In genomic region chr4:150264903-150265302, GRCm38 (mm10) we compare ENCODE assay signal across 10 mouse cellular contexts. TPM values are rescaled to one million over a fixed set of nuclear protein-coding genes. Genes with fewer than 3 reads are reported as not detected.
DNase-seq lines count a peak whose midpoint lies in the region; ATAC-seq and TF ChIP-seq lines count a peak whose summit lies in the region.
"Had no signal": no experiment of that assay in that cellular context is flagged by ENCODE, and none has a peak within 500 bp of the region (broad histone marks: within the 10 kb centered on the region; RNA-seq: fewer than 3 reads in every experiment).

No protein-coding gene starts in this region.

- no peak overlapping the region for H3K27ac ChIP-seq in layer of hippocampus, adult 2 months
- H3K27ac ChIP-seq in forebrain, embryonic 10.5 days: no peak overlapping the region
- H3K27ac ChIP-seq: heart, embryonic 10.5 days had no signal

- no peak for DNase-seq in layer of hippocampus, adult 2 months (ENCODE audit: low spot score in 2 of 2)
- DNase-seq in layer of hippocampus, adult 9-10 months (ENCODE audit: low spot score): no peak
- DNase-seq in G1E (ENCODE audit: low spot score): no peak
- peak; percentile 47 for DNase-seq in embryo, embryonic 11 days
- DNase-seq in lung, postnatal 10 days: peak; percentile 60
- no peak for DNase-seq in ovary, postnatal 14 days (ENCODE audit: low spot score)
- no peak for DNase-seq in adipocyte (ENCODE audit: low spot score)
- DNase-seq in forebrain, embryonic 10.5 days (ENCODE audit: extremely low spot score, low spot score): no peak

- peak; percentile 75 for TF ChIP-seq CTCF in layer of hippocampus, adult 2 months (conservative IDR thresholded peaks at IDR 0.05)
- TF ChIP-seq CTCF in G1E (IDR thresholded peaks at IDR 0.05; ENCODE audit: low read depth, low read length): peak; percentile 57; the same call in 1 of the 2 replicates

- H3K27me3 ChIP-seq in G1E (ENCODE audit: insufficient read depth, low read length): peaks cover 2% of the 10 kb centered on the region; the same call in 1 of the 2 replicates
- H3K27me3 ChIP-seq in forebrain, embryonic 10.5 days (ENCODE audit: poor library complexity, severe bottlenecking): no peaks in the 10 kb centered on the region

- no peak for ATAC-seq in G1E (ENCODE audit: extremely low read depth, insufficient number of reproducible peaks, low FRiP score, poor library complexity, severe bottlenecking)

- 51% methylated on average over 7 of the region's 7 CpGs for WGBS in forebrain, embryonic 10.5 days

- no peaks in the 10 kb centered on the region for H3K9me3 ChIP-seq in G1E (replicated peaks)
- H3K9me3 ChIP-seq in forebrain, embryonic 10.5 days: no peaks in the 10 kb centered on the region
- H3K9me3 ChIP-seq: heart, embryonic 10.5 days had no signal

- H3K4me3 ChIP-seq in layer of hippocampus, adult 2 months: no peak overlapping the region
- H3K4me3 ChIP-seq in G1E (ENCODE audit: low read depth, low read length): no peak overlapping the region
- H3K4me3 ChIP-seq in forebrain, embryonic 10.5 days: no peak overlapping the region
- H3K4me3 ChIP-seq: heart, embryonic 10.5 days; myocyte had no signal

- peaks cover 30% of the 10 kb centered on the region for H3K4me1 ChIP-seq in G1E (ENCODE audit: insufficient read depth, low read depth, low read length)
- H3K4me1 ChIP-seq in forebrain, embryonic 10.5 days: peaks cover 33% of the 10 kb centered on the region

- H3K36me3 ChIP-seq in G1E (replicated peaks): peaks cover 18% of the 10 kb centered on the region
- peaks cover 15% of the 10 kb centered on the region for H3K36me3 ChIP-seq in forebrain, embryonic 10.5 days (replicated peaks)

RNA-seq across cellular contexts. Expression of gene Rere, which starts 16.5 kb away (rescaled TPM):
- total RNA-seq in layer of hippocampus, adult 2 months (2021): 100 to 1,000 TPM; 144 to 153 TPM
- total RNA-seq in G1E (2014; fragmentation: Nextera tagmentation) (154 and 173 TPM in 2 replicates), G1E (2017) (17.4 and 18.6 TPM in 2 replicates)
- polyA plus RNA-seq in G1E (2012): 329 and 361 TPM in 2 replicates
- polyA plus RNA-seq in forebrain, embryonic 10.5 days (2016; fragmentation: Nextera tagmentation; extraction: Ambion mirVana): 26.8 and 31.1 TPM in 2 replicates

RNA-seq across cellular contexts. Expression of gene Eno1, which starts 28.4 kb away (rescaled TPM):
- 100 to 1,000 TPM; 416 to 423 TPM for total RNA-seq in layer of hippocampus, adult 2 months (2021)
- 705 and 806 TPM in 2 replicates for total RNA-seq in G1E (2014; fragmentation: Nextera tagmentation)
- total RNA-seq in G1E (2017): 688 and 864 TPM in 2 replicates
- 1,261 and 1,939 TPM in 2 replicates for polyA plus RNA-seq in G1E (2012)
- polyA plus RNA-seq in forebrain, embryonic 10.5 days (2016; fragmentation: Nextera tagmentation; extraction: Ambion mirVana): 3,430 and 3,707 TPM in 2 replicates

Comparison
In these comparisons a context has a peak if more than half of its experiments do, and no peak if none do; other contexts are left out.
1. DNase-seq: peak in embryo, embryonic 11 days (single experiment) and lung, postnatal 10 days (single experiment); none in layer of hippocampus, adult 2 months (0 of 2), layer of hippocampus, adult 9-10 months (single experiment), G1E (single experiment), ovary, postnatal 14 days (single experiment), adipocyte (single experiment) and forebrain, embryonic 10.5 days (single experiment).